Mouse (Mus musculus) lung, adult 18-20 months (tissue): ENCODE results near the gene Tacc3.

ENCODE experiments used
- DNase-seq, 2 experiments: peaks; one replicate each; pipeline ENCODE4 v3.0.0; 2022; ENCODE audit warnings: mixed read lengths in 2 of 2

The Tacc3 gene

GRCm38 (mm10) chr5:33723641-33724465 lies 65.9 kb downstream of the Tacc3 start:
- no peak for DNase-seq

GRCm38 (mm10) chr5:33726081-33726647 lies 68.2 kb downstream of the Tacc3 start:
- peak; percentile 41 to 59 for DNase-seq

- DNase-seq = no peak
These were observed 69.0 kb downstream of the Tacc3 start for GRCm38 (mm10) chr5:33726891-33727290.
